Mouse (Mus musculus): ENCODE data around the gene Gm4763. TPM values are rescaled to one million over a fixed set of nuclear protein-coding genes. Genes with fewer than 3 reads are reported as not detected.

Gm4763 gene
- not detected for polyA plus RNA-seq (2014; fragmentation: Illumina TruSeq; extraction: RNeasy Lipid Tissue Mini Kit (QIAGEN cat#74804); ENCODE audit: low read depth, low replicate concordance)

DNA sequence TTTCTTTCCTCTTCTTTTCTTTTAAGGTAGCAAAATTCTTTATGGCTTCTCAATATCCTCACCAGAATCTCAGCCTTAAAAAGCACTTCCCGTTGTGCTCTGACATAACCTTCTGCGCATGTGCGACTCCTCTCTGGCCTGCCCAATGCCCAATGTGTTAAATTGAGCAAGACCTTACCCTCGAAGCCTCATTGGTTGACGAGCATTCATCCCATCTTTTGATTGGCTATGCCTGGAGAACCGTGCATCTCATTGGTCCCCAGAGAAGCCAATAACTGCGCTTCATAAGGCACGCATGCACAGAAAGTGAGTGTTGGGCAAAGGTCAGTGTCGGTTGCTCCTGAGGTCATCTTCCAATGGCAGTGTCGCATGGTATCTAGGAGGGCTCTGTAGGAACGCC lies at the start of gene Gm4763:
TSS of gene Gm4763 (minus strand) at position 101 of the 400 bp plus-strand sequence.

DNA sequence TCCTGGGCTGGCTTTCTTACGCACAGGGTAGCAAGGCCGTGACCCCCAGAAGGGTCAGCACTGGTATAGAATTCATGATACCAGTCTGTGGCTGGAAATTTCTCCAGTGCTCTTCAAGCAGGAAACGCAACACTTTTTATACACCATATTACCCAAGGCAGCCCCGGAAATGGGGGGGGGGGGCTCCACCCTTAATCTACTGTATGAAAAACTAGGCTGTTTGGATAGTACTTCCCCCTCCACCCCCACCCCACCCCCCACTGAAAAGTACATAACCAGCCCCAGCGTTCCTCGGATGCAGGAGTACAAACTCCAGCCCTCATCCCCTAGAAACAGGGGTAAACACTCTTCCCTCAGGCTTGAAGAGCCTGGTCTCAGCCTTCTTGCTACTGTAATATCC lies 33.5 kb upstream of the Gm4763 start, which contains the start of gene Cd177:
TSS of gene Cd177 (minus strand) at position 101 of the 400 bp plus-strand sequence.

DNA sequence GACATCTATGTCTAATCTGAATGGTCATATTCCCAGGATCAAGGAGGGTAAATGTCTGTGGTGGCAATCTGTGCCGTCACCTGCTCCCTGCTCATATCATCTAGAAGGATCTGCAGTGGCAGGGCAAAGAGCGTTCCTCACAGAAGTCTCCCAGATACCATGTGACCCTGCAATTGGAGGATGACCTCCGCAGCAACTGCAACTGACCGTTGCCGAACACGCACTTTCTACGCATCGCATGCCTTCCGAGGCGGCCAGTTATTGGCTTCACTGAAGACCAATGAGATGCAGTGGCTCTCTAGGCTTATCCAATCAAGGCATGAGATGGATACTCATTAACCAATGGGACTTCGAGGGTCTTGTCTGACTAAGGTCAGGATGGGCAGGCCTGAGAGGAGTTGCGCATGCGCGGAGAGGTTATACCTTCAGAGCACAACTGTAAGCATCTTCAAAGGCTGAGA lies 17.8 kb downstream of the Gm4763 start, which contains the start of gene BC049730:
TSS of gene BC049730 (plus strand) at position 411 of the 461 bp plus-strand sequence.

DNA sequence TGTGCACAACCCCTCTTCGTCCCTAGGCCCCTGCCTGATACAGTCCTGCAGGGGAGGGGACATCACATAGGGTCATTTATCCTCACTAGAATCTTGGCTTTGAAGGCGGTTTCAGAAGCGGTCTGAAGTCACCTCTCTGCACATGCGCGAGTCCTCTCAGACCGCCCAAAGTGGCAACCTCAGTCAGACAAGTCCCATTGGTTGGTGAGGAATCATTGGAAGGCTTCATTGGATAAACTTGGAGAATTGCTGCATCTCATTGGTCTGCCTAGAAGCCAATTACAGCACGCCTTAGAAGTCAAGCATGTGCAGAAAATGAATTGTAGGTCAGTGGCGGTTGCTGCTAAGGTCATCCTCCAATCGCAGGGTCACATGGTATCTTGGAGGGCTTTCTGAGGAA lies 50.1 kb downstream of the Gm4763 start, which contains the start of gene Tex101:
TSS of gene Tex101 (minus strand) at position 101 of the 400 bp plus-strand sequence.

Other genes starting within 250 kb of the Gm4763 start
- gene Cadm4, start 244.9 kb downstream of the Gm4763 start, polyA plus RNA-seq (2014; fragmentation: Illumina TruSeq; extraction: RNeasy Lipid Tissue Mini Kit (QIAGEN cat#74804); ENCODE audit: low read depth, low replicate concordance): 12.1 TPM
- 12.5 TPM for gene Zfp428, start 219.9 kb downstream of the Gm4763 start, polyA plus RNA-seq (2014; fragmentation: Illumina TruSeq; extraction: RNeasy Lipid Tissue Mini Kit (QIAGEN cat#74804); ENCODE audit: low read depth, low replicate concordance)
- not detected for gene AC161166.1, start 214.5 kb downstream of the Gm4763 start, polyA plus RNA-seq (2014; fragmentation: Illumina TruSeq; extraction: RNeasy Lipid Tissue Mini Kit (QIAGEN cat#74804); ENCODE audit: low read depth, low replicate concordance)
- 12.9 TPM for gene Irgq, start 196.2 kb downstream of the Gm4763 start, polyA plus RNA-seq (2014; fragmentation: Illumina TruSeq; extraction: RNeasy Lipid Tissue Mini Kit (QIAGEN cat#74804); ENCODE audit: low read depth, low replicate concordance)
- gene Pinlyp, start 180.8 kb downstream of the Gm4763 start, polyA plus RNA-seq (2014; fragmentation: Illumina TruSeq; extraction: RNeasy Lipid Tissue Mini Kit (QIAGEN cat#74804); ENCODE audit: low read depth, low replicate concordance): not detected
- gene Xrcc1, start 180.6 kb downstream of the Gm4763 start, polyA plus RNA-seq (2014; fragmentation: Illumina TruSeq; extraction: RNeasy Lipid Tissue Mini Kit (QIAGEN cat#74804); ENCODE audit: low read depth, low replicate concordance): 29.0 TPM
- gene Ethe1, start 139.4 kb downstream of the Gm4763 start, polyA plus RNA-seq (2014; fragmentation: Illumina TruSeq; extraction: RNeasy Lipid Tissue Mini Kit (QIAGEN cat#74804); ENCODE audit: low read depth, low replicate concordance): 32.6 TPM
- not detected for gene Zfp575, start 139.3 kb downstream of the Gm4763 start, polyA plus RNA-seq (2014; fragmentation: Illumina TruSeq; extraction: RNeasy Lipid Tissue Mini Kit (QIAGEN cat#74804); ENCODE audit: low read depth, low replicate concordance)
- not detected for gene Phldb3, start 116.1 kb downstream of the Gm4763 start, polyA plus RNA-seq (2014; fragmentation: Illumina TruSeq; extraction: RNeasy Lipid Tissue Mini Kit (QIAGEN cat#74804); ENCODE audit: low read depth, low replicate concordance)
- gene Lypd3, start 90.4 kb downstream of the Gm4763 start, polyA plus RNA-seq (2014; fragmentation: Illumina TruSeq; extraction: RNeasy Lipid Tissue Mini Kit (QIAGEN cat#74804); ENCODE audit: low read depth, low replicate concordance): not detected
- not detected for gene Tex101, start 50.2 kb downstream of the Gm4763 start, polyA plus RNA-seq (2014; fragmentation: Illumina TruSeq; extraction: RNeasy Lipid Tissue Mini Kit (QIAGEN cat#74804); ENCODE audit: low read depth, low replicate concordance)
- not detected for gene BC049730, start 17.7 kb downstream of the Gm4763 start, polyA plus RNA-seq (2014; fragmentation: Illumina TruSeq; extraction: RNeasy Lipid Tissue Mini Kit (QIAGEN cat#74804); ENCODE audit: low read depth, low replicate concordance)
- gene Cd177, start 33.4 kb upstream of the Gm4763 start, polyA plus RNA-seq (2014; fragmentation: Illumina TruSeq; extraction: RNeasy Lipid Tissue Mini Kit (QIAGEN cat#74804); ENCODE audit: low read depth, low replicate concordance): not detected
- gene Ceacam10, start 50.3 kb upstream of the Gm4763 start, polyA plus RNA-seq (2014; fragmentation: Illumina TruSeq; extraction: RNeasy Lipid Tissue Mini Kit (QIAGEN cat#74804); ENCODE audit: low read depth, low replicate concordance): not detected
- 1.5 TPM for gene Gm9844, start 135.3 kb upstream of the Gm4763 start, polyA plus RNA-seq (2014; fragmentation: Illumina TruSeq; extraction: RNeasy Lipid Tissue Mini Kit (QIAGEN cat#74804); ENCODE audit: low read depth, low replicate concordance)
- gene Lypd4, start 143.0 kb upstream of the Gm4763 start, polyA plus RNA-seq (2014; fragmentation: Illumina TruSeq; extraction: RNeasy Lipid Tissue Mini Kit (QIAGEN cat#74804); ENCODE audit: low read depth, low replicate concordance): not detected
- not detected for gene Dmrtc2, start 143.1 kb upstream of the Gm4763 start, polyA plus RNA-seq (2014; fragmentation: Illumina TruSeq; extraction: RNeasy Lipid Tissue Mini Kit (QIAGEN cat#74804); ENCODE audit: low read depth, low replicate concordance)
- 531 TPM for gene Rps19, start 157.5 kb upstream of the Gm4763 start, polyA plus RNA-seq (2014; fragmentation: Illumina TruSeq; extraction: RNeasy Lipid Tissue Mini Kit (QIAGEN cat#74804); ENCODE audit: low read depth, low replicate concordance)
- gene Cd79a, start 170.5 kb upstream of the Gm4763 start, polyA plus RNA-seq (2014; fragmentation: Illumina TruSeq; extraction: RNeasy Lipid Tissue Mini Kit (QIAGEN cat#74804); ENCODE audit: low read depth, low replicate concordance): 0.84 TPM
- gene Arhgef1, start 176.0 kb upstream of the Gm4763 start, polyA plus RNA-seq (2014; fragmentation: Illumina TruSeq; extraction: RNeasy Lipid Tissue Mini Kit (QIAGEN cat#74804); ENCODE audit: low read depth, low replicate concordance): 60.8 TPM
- gene Gm4881, start 217.6 kb upstream of the Gm4763 start, polyA plus RNA-seq (2014; fragmentation: Illumina TruSeq; extraction: RNeasy Lipid Tissue Mini Kit (QIAGEN cat#74804); ENCODE audit: low read depth, low replicate concordance): not detected
- 283 TPM for gene Rabac1, start 245.8 kb upstream of the Gm4763 start, polyA plus RNA-seq (2014; fragmentation: Illumina TruSeq; extraction: RNeasy Lipid Tissue Mini Kit (QIAGEN cat#74804); ENCODE audit: low read depth, low replicate concordance)